Mouse (Mus musculus) limb, embryonic 11.5 days (tissue): ENCODE results near the gene Ascc2. TPM values are rescaled to one million over a fixed set of nuclear protein-coding genes. Genes with fewer than 3 reads are reported as not detected.

Experiments
- polyA plus RNA-seq: library from polyadenylated mRNA; unstranded; fragments of >200 nt; fragmentation: Nextera tagmentation; extraction: Ambion mirVana; gene quantifications from 2 replicates; pipeline ENCODE4 v1.2.1, GENCODE M21; 2014

Ascc2 gene
- polyA plus RNA-seq, 1 experiment from 2014 or later = 39.5 TPM

Other genes starting within 250 kb of the Ascc2 start
- 0.35 and 0.79 TPM in 2 replicates for gene Hormad2, start 196.6 kb upstream of the Ascc2 start, polyA plus RNA-seq
- 26.2 and 30.2 TPM in 2 replicates for gene Mtmr3, start 42.9 kb upstream of the Ascc2 start, polyA plus RNA-seq
- not detected in 2 replicates for gene Gm11032, start 17.7 kb upstream of the Ascc2 start, polyA plus RNA-seq
- gene Uqcr10, start 66.6 kb downstream of the Ascc2 start, polyA plus RNA-seq = 639 and 641 TPM in 2 replicates
- gene Zmat5, start 66.9 kb downstream of the Ascc2 start, polyA plus RNA-seq = 77.1 and 78.9 TPM in 2 replicates
- gene Cabp7, start 109.0 kb downstream of the Ascc2 start, polyA plus RNA-seq = 0.07 and 0.19 TPM in 2 replicates
- 47.6 and 51.2 TPM in 2 replicates for gene Nf2, start 211.8 kb downstream of the Ascc2 start, polyA plus RNA-seq
- 76.8 and 80.2 TPM in 2 replicates for gene Nipsnap1, start 236.2 kb downstream of the Ascc2 start, polyA plus RNA-seq